Mouse (Mus musculus) embryo, embryonic 10.5 days (tissue): Measurements from ENCODE around the gene Krtcap2.
A peak's percentile ranks its signal among the peaks of the same experiment; 100 is the strongest.

Source experiments
- DNase-seq: peaks from one replicate; pipeline ENCODE4 v3.0.0-alpha.2; 2015; ENCODE audit warnings: low spot score

Krtcap2 gene

GRCm38 (mm10) chr3:89247466-89247865 is 1.7 kb downstream of the Krtcap2 start:
- DNase-seq: no peak

GRCm38 (mm10) chr3:89250435-89251040 is 4.8 kb downstream of the Krtcap2 start:
- DNase-seq: peak; percentile 74

- peak; percentile 78 for DNase-seq
These were observed 5.7 kb downstream of the Krtcap2 start for GRCm38 (mm10) chr3:89251365-89251895.

GRCm38 (mm10) chr3:89254994-89255393 is 9.2 kb downstream of the Krtcap2 start:
- DNase-seq: no peak

GRCm38 (mm10) chr3:89256177-89256576 is 10.4 kb downstream of the Krtcap2 start:
- DNase-seq: no peak

GRCm38 (mm10) chr3:89259076-89259475 is 13.3 kb downstream of the Krtcap2 start, which contains the start of gene Dpm3:
Gene Dpm3, plus strand, starts transcription at chr3:89259358.
- no peak for DNase-seq

GRCm38 (mm10) chr3:89260211-89260610 is 14.4 kb downstream of the Krtcap2 start:
- no peak for DNase-seq

- DNase-seq: no peak
These were observed 16.7 kb downstream of the Krtcap2 start for GRCm38 (mm10) chr3:89262417-89262816.

GRCm38 (mm10) chr3:89266439-89266893 is 20.7 kb downstream of the Krtcap2 start:
- peak; percentile 94 for DNase-seq

GRCm38 (mm10) chr3:89268916-89269315 is 23.1 kb downstream of the Krtcap2 start:
- DNase-seq: no peak

GRCm38 (mm10) chr3:89270051-89270755 is 24.4 kb downstream of the Krtcap2 start, which contains the start of gene Slc50a1:
Gene Slc50a1, minus strand, starts transcription at chr3:89270570.
- peak; percentile 79 for DNase-seq

GRCm38 (mm10) chr3:89270891-89271290 is 25.1 kb downstream of the Krtcap2 start:
- peak; percentile 26 for DNase-seq

GRCm38 (mm10) chr3:89271760-89272159 is 26.0 kb downstream of the Krtcap2 start:
- DNase-seq: no peak

- DNase-seq: no peak
These were observed 30.3 kb downstream of the Krtcap2 start for GRCm38 (mm10) chr3:89276061-89276460.

GRCm38 (mm10) chr3:89277281-89278021 is 31.7 kb downstream of the Krtcap2 start:
- DNase-seq: no peak

- no peak for DNase-seq
These were observed 32.3 kb downstream of the Krtcap2 start for GRCm38 (mm10) chr3:89278107-89278506.

GRCm38 (mm10) chr3:89278643-89279042 is 32.9 kb downstream of the Krtcap2 start:
- no peak for DNase-seq

GRCm38 (mm10) chr3:89279153-89279890 is 33.6 kb downstream of the Krtcap2 start:
- DNase-seq: peak; percentile 83

- peak; percentile 63 for DNase-seq
These were observed 34.4 kb downstream of the Krtcap2 start for GRCm38 (mm10) chr3:89280050-89280605.

- DNase-seq: peak; percentile 66
These were observed 35.1 kb downstream of the Krtcap2 start, which contains the start of gene Efna1 for GRCm38 (mm10) chr3:89280606-89281511. Gene Efna1, minus strand, starts transcription at chr3:89281142.
